Mouse (Mus musculus) lung, embryonic 15.5 days (tissue): ENCODE data around the gene Sacm1l. TPM values are rescaled to one million over a fixed set of nuclear protein-coding genes. Genes with fewer than 3 reads are reported as not detected.

Experiments used
- ATAC-seq: fragments of 200-750 bp; cut with Nextera tagmentation; 2 replicates; pipeline ENCODE4 v1.8.0; 2017; ENCODE audit warnings: moderate number of reproducible peaks, borderline replicate concordance; ENCODE audit not compliant: low FRiP score, low TSS enrichment; ENCODE audit errors: extremely low read depth
- H3K27ac ChIP-seq: fragments of 300-500 bp; sonication (generic); 2 replicates; pipeline ENCODE4 v1.5.1; 2015; ENCODE audit warnings: moderate library complexity, mild to moderate bottlenecking, inconsistent platforms
- H3K27me3 ChIP-seq: fragments of 300-500 bp; sonication (generic); 2 replicates; pipeline ENCODE4 v1.6.1; 2015; ENCODE audit warnings: inconsistent platforms
- H3K36me3 ChIP-seq: fragments of 300-500 bp; sonication (generic); 2 replicates; pipeline ENCODE4 v1.6.1; 2015; ENCODE audit warnings: inconsistent platforms
- H3K4me1 ChIP-seq: fragments of 300-500 bp; sonication (generic); 2 replicates; pipeline ENCODE4 v1.6.1; 2015; ENCODE audit warnings: inconsistent platforms
- H3K4me2 ChIP-seq: fragments of 300-500 bp; sonication (generic); 2 replicates; pipeline ENCODE4 v1.6.1; 2015; ENCODE audit warnings: inconsistent platforms, mild to moderate bottlenecking, moderate library complexity
- H3K4me3 ChIP-seq: fragments of 300-500 bp; sonication (generic); 2 replicates; pipeline ENCODE4 v1.5.1; 2015; ENCODE audit warnings: mild to moderate bottlenecking, inconsistent platforms
- H3K9ac ChIP-seq: fragments of 300-500 bp; sonication (generic); 2 replicates; pipeline ENCODE4 v1.6.1; 2015; ENCODE audit warnings: inconsistent platforms
- H3K9me3 ChIP-seq: fragments of 300-500 bp; sonication (generic); 2 replicates; pipeline ENCODE4 v1.6.1; 2016; ENCODE audit warnings: inconsistent platforms
- WGBS: fragments of 180-500 bp; shearing (Covaris S2); methylation state at CpG from one replicate; pipeline ENCODE4 v1.1.7; 2015; 5-methylcytosine and 5-hydroxymethylcytosine counted together
- polyA plus RNA-seq: library from polyadenylated mRNA; unstranded; fragments of >200 nt; fragmentation: Nextera tagmentation; extraction: Ambion mirVana; gene quantifications from 2 replicates; pipeline ENCODE4 v1.2.1, GENCODE M21; 2015

The Sacm1l gene
- polyA plus RNA-seq, 1 experiment from 2014 or later, result 53.6 TPM

- H3K9ac ChIP-seq, result no peak overlapping the region
- no peak overlapping the region for H3K27ac ChIP-seq
- no peaks in the 10 kb centered on the region for H3K9me3 ChIP-seq
- no peaks in the 10 kb centered on the region for H3K4me1 ChIP-seq
- H3K4me2 ChIP-seq, result no peak overlapping the region
- ATAC-seq, result no peak; the same call in 1 of the 2 replicates
- H3K27me3 ChIP-seq, result no peaks in the 10 kb centered on the region
- H3K4me3 ChIP-seq, result no peak overlapping the region
- no peaks in the 10 kb centered on the region for H3K36me3 ChIP-seq
These were observed 108.7 kb downstream of the Sacm1l start for GRCm38 (mm10) chr9:123638231-123638630.

GRCm38 (mm10) chr9:123638668-123639089 is 109.1 kb downstream of the Sacm1l start:
- Histone ChIP-seq H3K27me3 (no peaks in the 10 kb centered on the region), H3K9me3 (no peaks in the 10 kb centered on the region), H3K4me2 (no peak overlapping the region), H3K9ac (no peak overlapping the region), H3K4me3 (no peak overlapping the region), H3K27ac (no peak overlapping the region), H3K4me1 (no peaks in the 10 kb centered on the region), H3K36me3 (no peaks in the 10 kb centered on the region)
- WGBS, result 60% methylated on average over 1 of the region's 1 CpGs
- ATAC-seq, result no peak

GRCm38 (mm10) chr9:123640106-123640505 is 110.5 kb downstream of the Sacm1l start:
- no peak overlapping the region for H3K9ac ChIP-seq
- H3K36me3 ChIP-seq, result no peaks in the 10 kb centered on the region
- H3K4me2 ChIP-seq, result no peak overlapping the region
- H3K4me1 ChIP-seq, result no peaks in the 10 kb centered on the region
- no peaks in the 10 kb centered on the region for H3K9me3 ChIP-seq
- no peak overlapping the region for H3K27ac ChIP-seq
- H3K4me3 ChIP-seq, result no peak overlapping the region
- WGBS, result 63% methylated on average over 1 of the region's 1 CpGs
- no peaks in the 10 kb centered on the region for H3K27me3 ChIP-seq
- no peak for ATAC-seq

Other genes with a start within 250 kb of the Sacm1l start
- gene Lars2, start 162.8 kb upstream of the Sacm1l start, polyA plus RNA-seq, result 930 and 989 TPM in 2 replicates
- 56.8 and 59.8 TPM in 2 replicates for gene Limd1, start 51.1 kb upstream of the Sacm1l start, polyA plus RNA-seq
- gene Slc6a20b, start 102.8 kb downstream of the Sacm1l start, polyA plus RNA-seq, result 0.15 and 0.18 TPM in 2 replicates
- 0.19 and 1.0 TPM in 2 replicates for gene Ccr9, start 148.7 kb downstream of the Sacm1l start, polyA plus RNA-seq
- gene Slc6a20a, start 149.1 kb downstream of the Sacm1l start, polyA plus RNA-seq, result 0.12 and 0.31 TPM in 2 replicates
- gene Lztfl1, start 187.9 kb downstream of the Sacm1l start, polyA plus RNA-seq, result 46.6 and 47.9 TPM in 2 replicates